Mouse (Mus musculus): ENCODE data around the gene Tbc1d9. TPM values are rescaled to one million over a fixed set of nuclear protein-coding genes. Genes with fewer than 3 reads are reported as not detected.

Gene Tbc1d9
- 1.7 and 1.9 TPM in 2 replicates for polyA plus RNA-seq (2012; ENCODE audit: low replicate concordance)

DNA sequence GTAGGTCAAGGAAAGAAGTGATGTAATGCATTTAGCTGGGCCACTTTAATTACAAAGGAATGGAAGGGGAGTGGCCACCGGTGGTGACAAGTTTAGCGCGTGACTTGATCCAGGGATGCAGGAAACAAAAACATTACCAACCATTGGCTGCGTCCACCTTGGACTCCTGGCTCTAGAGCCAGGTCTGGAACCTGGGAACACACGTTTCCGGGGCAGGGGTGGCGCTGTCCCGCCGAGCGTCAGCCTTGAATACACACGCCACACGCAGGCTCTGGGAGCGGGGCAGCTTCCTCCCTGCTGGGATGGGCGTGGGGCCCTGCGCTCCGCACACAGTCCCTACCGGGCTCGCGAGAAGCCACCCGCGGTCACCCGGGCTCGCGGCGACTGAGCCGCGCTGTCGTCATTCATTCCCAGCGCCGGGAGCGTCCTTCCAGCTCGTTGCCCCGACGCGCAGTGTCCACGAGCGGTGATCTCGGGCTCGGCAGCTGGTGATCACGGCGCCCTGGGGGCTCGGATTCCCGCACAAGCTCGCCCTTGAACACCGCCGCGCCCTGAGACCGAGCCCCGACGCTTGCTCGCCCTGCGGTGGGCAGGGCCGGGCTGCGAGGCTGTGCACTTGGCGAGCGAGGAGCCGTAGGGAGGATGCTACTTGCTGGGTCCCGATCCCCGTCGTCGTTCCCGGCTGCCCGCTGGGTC, at the start of gene Tbc1d9:
Gene Tbc1d9 (plus strand): TSS at position 118 of the 696 bp plus-strand sequence.

DNA sequence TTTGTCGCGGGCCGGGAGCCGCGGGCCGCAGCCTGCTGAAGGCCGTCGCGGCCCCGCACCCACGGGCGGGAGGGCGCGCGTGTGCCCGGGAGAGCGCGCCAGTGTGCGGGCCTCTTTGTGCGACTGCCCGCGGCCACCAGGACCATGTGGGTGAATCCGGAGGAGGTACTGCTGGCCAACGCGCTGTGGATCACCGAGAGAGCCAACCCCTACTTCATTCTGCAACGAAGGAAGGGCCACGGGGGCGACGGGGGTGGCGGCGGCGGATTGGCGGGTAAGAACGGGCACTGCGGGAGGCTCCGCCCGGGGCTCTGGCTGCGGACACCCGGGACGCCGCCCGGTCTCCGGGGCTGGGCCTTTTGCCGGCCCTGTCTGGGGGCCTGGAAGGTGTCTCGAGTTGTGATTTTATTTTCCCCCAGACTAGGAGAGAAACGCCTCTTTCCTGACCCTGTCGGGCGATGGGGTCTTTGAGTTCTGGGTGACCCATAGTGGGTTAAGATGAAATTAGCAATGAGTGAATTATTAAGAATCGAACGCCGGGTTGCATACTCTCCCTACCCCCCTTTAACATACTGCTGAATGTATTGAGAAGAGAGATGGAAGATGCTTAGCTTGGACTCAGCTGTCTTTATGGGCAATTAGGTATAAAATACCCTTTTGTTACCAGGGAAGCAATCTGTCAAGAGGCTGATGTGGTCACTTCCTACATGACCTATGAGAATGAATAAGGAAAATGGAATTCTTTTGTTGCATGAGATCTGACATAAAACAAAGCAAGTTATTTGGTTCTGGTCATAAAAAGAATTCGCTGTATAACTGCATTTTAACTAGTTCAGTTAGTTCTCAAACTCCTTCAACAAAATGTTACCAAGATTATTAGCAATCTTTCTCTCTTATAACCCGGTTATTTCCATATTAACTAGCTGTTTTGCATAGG, 1.0 kb downstream of the Tbc1d9 start, which contains the start of gene Gm10645:
Gene Gm10645 (minus strand): TSS at position 240 of the 937 bp plus-strand sequence.

DNA sequence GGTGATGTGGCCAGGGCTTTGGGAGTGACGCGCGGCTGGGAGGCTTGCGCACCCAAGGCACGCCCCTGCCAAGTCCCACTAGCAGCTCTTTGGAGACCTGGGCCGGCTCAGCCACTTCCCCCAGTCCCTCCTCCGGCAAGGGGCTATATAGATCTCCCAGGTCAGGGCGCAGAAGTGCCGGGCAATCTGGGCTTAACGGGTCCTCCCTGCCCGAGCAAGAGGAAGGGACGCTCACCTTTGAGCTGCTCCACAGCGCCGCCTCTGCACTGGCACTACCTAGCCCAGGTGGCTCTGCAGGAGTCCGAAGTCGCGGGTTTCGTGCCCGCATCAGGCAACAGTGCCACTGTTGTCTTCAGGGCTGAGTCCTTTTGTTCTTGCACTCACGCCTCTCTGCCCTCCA, 125.0 kb downstream of the Tbc1d9 start, which contains the start of gene Ucp1:
Gene Ucp1 (plus strand): TSS at position 177 of the 400 bp plus-strand sequence.

Other genes with a start within 250 kb of the Tbc1d9 start
- 0.16 and 1.3 TPM in 2 replicates for gene Gm10645, start 818 bp downstream of the Tbc1d9 start, polyA plus RNA-seq (2012; ENCODE audit: low replicate concordance)
- gene Ucp1, start 125.0 kb downstream of the Tbc1d9 start, polyA plus RNA-seq (2012; ENCODE audit: low replicate concordance): not detected in 2 replicates
- gene Elmod2, start 167.1 kb downstream of the Tbc1d9 start, polyA plus RNA-seq (2012; ENCODE audit: low replicate concordance): 0.05 and 0.20 TPM in 2 replicates
- gene Mgat4d, start 183.1 kb downstream of the Tbc1d9 start, polyA plus RNA-seq (2012; ENCODE audit: low replicate concordance): not detected in 2 replicates
- gene Clgn, start 224.5 kb downstream of the Tbc1d9 start, polyA plus RNA-seq (2012; ENCODE audit: low replicate concordance): not detected in 2 replicates